Mouse (Mus musculus): Measurements from ENCODE around the gene Mfap1a. TPM values are rescaled to one million over a fixed set of nuclear protein-coding genes. Genes with fewer than 3 reads are reported as not detected.

Gene Mfap1a
- polyA plus RNA-seq, 1 experiment from 2014 or later: 33.7 TPM

GRCm38 (mm10) chr2:121450093-121450492 lies 56.4 kb downstream of the Mfap1a start:
- Histone ChIP-seq H3K36me3 (ENCODE audit: control insufficient read depth, insufficient read depth, low read length) (no peaks in the 10 kb centered on the region; the same call in none of the 2 replicates), H3K9me3 (ENCODE audit: control insufficient read depth, low read length) (no peaks in the 10 kb centered on the region), H3K27ac (ENCODE audit: low read depth, low read length) (peak overlapping the region; percentile 82; the same call in 1 of the 2 replicates), H3K4me3 (ENCODE audit: low read depth, low read length) (peak overlapping the region; percentile 99), H3K9ac (ENCODE audit: low read length) (peak overlapping the region; percentile 95), H3K4me2 (ENCODE audit: low read depth, low read length, severe bottlenecking) (peak overlapping the region; percentile 94), H3K27me3 (ENCODE audit: control insufficient read depth, insufficient read depth, low read length) (no peaks in the 10 kb centered on the region), H3K4me1 (replicated peaks; ENCODE audit: control insufficient read depth, insufficient read depth, low read length) (peaks cover 8% of the 10 kb centered on the region)
- DNase-seq (ENCODE audit: low spot score): no peak
- WGBS: 5% methylated on average over 7 of the region's 7 CpGs
- peak; percentile 1; the same call in 1 of the 2 replicates for ATAC-seq (replicated peaks; ENCODE audit: low FRiP score)

DNA sequence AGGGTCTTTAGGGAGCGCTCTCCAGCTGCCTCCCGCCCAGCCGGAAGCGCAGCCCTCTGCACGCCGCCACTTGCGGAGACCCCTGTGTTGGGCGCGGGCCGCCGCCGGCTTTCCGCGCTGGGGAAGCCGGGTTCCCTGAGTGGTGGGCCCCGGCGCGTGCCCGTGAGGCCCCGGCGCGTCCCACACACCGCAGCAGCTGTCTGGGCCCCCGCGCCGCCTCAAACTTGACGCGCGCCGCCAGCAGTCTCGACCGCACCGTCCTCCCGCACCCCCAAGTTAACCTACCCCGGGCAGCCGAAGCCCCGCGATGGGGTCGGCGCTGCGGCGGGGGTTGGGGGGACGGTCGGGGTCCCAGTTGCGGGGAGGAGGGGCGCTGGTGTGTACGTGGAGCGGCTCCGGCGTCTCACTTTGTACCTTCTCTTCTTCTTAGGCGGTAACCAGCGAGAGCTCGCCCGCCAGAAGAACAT lies 56.9 kb downstream of the Mfap1a start:
- Histone ChIP-seq H3K4me1 (replicated peaks; ENCODE audit: control insufficient read depth, insufficient read depth, low read length) (peaks cover 8% of the 10 kb centered on the region), H3K9ac (ENCODE audit: low read length) (peak overlapping the region; percentile 95), H3K36me3 (ENCODE audit: control insufficient read depth, insufficient read depth, low read length) (no peaks in the 10 kb centered on the region; the same call in none of the 2 replicates), H3K9me3 (ENCODE audit: control insufficient read depth, low read length) (no peaks in the 10 kb centered on the region), H3K4me3 (ENCODE audit: low read depth, low read length) (peak overlapping the region; percentile 99), H3K27me3 (ENCODE audit: control insufficient read depth, insufficient read depth, low read length) (no peaks in the 10 kb centered on the region), H3K27ac (ENCODE audit: low read depth, low read length) (peak overlapping the region; percentile 82), H3K4me2 (ENCODE audit: low read depth, low read length, severe bottlenecking) (peak overlapping the region; percentile 94)
- WGBS: under 1% methylated on average over 52 of the region's 54 CpGs
- DNase-seq (ENCODE audit: low spot score) (no peak), ATAC-seq (replicated peaks; ENCODE audit: low FRiP score) (peak; percentile 66)

- Histone ChIP-seq H3K4me3 (ENCODE audit: low read depth, low read length) (peak within 1 kb of the TSS; percentile 99), H3K27ac (ENCODE audit: low read depth, low read length) (peak within 1 kb of the TSS; percentile 82), H3K27me3 (ENCODE audit: control insufficient read depth, insufficient read depth, low read length) (no peaks in the 10 kb centered on the region), H3K9me3 (ENCODE audit: control insufficient read depth, low read length) (no peaks in the 10 kb centered on the region), H3K4me2 (ENCODE audit: low read depth, low read length, severe bottlenecking) (peak within 1 kb of the TSS; percentile 94), H3K9ac (ENCODE audit: low read length) (peak within 1 kb of the TSS; percentile 95), H3K36me3 (ENCODE audit: control insufficient read depth, insufficient read depth, low read length) (no peaks in the 10 kb centered on the region; the same call in none of the 2 replicates), H3K4me1 (replicated peaks; ENCODE audit: control insufficient read depth, insufficient read depth, low read length) (peaks cover 8% of the 10 kb centered on the region)
- ATAC-seq (replicated peaks; ENCODE audit: low FRiP score) (peak; percentile 99), DNase-seq (ENCODE audit: low spot score) (peak; percentile 100)
- WGBS: under 1% methylated on average over 72 of the region's 74 CpGs
These were observed 57.5 kb downstream of the Mfap1a start, which contains the start of gene Serf2 for GRCm38 (mm10) chr2:121448739-121449535. Serf2 (plus strand) TSS chr2:121449195.

DNA sequence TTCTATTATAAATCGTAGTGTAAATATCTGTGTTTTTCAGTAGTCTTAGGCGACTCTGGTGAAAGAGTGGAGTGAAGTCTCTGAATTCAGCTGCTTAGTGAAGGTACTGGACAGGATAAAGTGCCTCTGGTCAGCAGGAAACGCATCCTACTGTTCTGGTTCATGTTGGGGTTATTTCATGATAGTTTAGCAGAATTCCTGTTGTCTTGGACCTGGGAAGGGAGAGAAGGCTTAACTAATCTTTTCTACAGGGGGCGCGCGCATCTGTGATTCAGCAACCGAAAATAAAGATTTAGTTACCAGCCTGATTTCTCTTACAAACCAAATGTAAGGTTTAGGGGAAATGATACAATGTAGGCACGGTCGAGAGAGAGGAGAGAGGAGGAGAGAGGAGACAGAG lies 58.3 kb downstream of the Mfap1a start:
- no peaks in the 10 kb centered on the region for H3K27me3 ChIP-seq (ENCODE audit: control insufficient read depth, insufficient read depth, low read length)
- DNase-seq (ENCODE audit: low spot score) (no peak), ATAC-seq (replicated peaks; ENCODE audit: low FRiP score) (no peak)
- peak overlapping the region; percentile 66; the same call in 1 of the 2 replicates for H3K9ac ChIP-seq (ENCODE audit: low read length)
- peak overlapping the region; percentile 99 for H3K4me3 ChIP-seq (ENCODE audit: low read depth, low read length)
- H3K27ac ChIP-seq (ENCODE audit: low read depth, low read length): peak overlapping the region; percentile 75; the same call in 1 of the 2 replicates
- no peaks in the 10 kb centered on the region for H3K9me3 ChIP-seq (ENCODE audit: control insufficient read depth, low read length)
- H3K4me2 ChIP-seq (ENCODE audit: low read depth, low read length, severe bottlenecking): peak overlapping the region; percentile 86
- WGBS: 16% methylated on average over 9 of the region's 9 CpGs
- no peaks in the 10 kb centered on the region; the same call in none of the 2 replicates for H3K36me3 ChIP-seq (ENCODE audit: control insufficient read depth, insufficient read depth, low read length)
- peaks cover 8% of the 10 kb centered on the region for H3K4me1 ChIP-seq (replicated peaks; ENCODE audit: control insufficient read depth, insufficient read depth, low read length)

DNA sequence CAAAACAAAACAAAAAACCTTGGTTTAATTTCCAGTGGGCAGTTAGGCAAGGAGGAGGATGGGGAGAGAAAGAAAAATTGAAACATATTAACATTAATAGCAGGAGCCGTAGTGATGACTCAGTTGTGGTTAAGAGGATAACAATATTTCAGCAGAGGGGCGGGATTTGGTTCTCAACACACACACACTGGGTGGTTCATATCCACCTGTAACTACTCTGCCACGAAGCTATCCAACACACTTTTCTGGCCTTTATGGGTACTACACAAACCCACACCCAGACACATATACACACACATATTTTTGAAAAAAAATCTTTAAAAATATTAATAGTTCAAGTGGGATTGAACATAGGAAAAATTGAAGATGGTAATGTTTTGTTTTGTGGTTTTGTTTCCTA lies 59.5 kb downstream of the Mfap1a start:
- WGBS: 92% methylated on average over 3 of the region's 3 CpGs

DNA sequence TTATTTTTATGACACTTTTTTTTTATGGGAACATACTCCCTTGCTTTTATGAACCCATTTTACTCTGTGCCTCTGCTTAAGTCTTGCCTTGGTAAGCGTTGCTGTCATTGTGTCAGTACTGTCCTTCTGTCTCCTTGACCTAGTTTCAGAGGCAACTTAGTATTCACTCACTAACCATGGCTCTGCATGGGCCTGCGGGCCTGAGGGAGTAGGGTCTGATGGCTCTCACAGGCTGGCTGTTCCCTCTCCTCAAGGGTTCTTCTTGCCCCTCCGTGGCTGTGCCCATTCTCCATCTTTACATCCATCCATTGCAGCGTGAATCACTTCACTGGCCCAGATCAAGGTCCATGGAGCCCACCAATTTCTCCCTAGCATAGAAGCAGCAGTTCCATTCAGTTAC lies 60.0 kb downstream of the Mfap1a start:
- no peak for ATAC-seq (replicated peaks; ENCODE audit: low FRiP score)
- H3K27ac ChIP-seq (ENCODE audit: low read depth, low read length): no peak overlapping the region
- no peak overlapping the region for H3K4me3 ChIP-seq (ENCODE audit: low read depth, low read length)
- H3K4me2 ChIP-seq (ENCODE audit: low read depth, low read length, severe bottlenecking): no peak overlapping the region
- no peaks in the 10 kb centered on the region for H3K9me3 ChIP-seq (ENCODE audit: control insufficient read depth, low read length)
- no peaks in the 10 kb centered on the region for H3K36me3 ChIP-seq (ENCODE audit: control insufficient read depth, insufficient read depth, low read length)
- H3K27me3 ChIP-seq (ENCODE audit: control insufficient read depth, insufficient read depth, low read length): peaks cover 9% of the 10 kb centered on the region
- DNase-seq (ENCODE audit: low spot score): no peak
- H3K9ac ChIP-seq (ENCODE audit: low read length): no peak overlapping the region
- WGBS: 85% methylated on average over 4 of the region's 4 CpGs
- peaks cover 23% of the 10 kb centered on the region for H3K4me1 ChIP-seq (replicated peaks; ENCODE audit: control insufficient read depth, insufficient read depth, low read length)

More for the DNA sequence above, 59.5 kb downstream of the Mfap1a start:
- no peak for ATAC-seq (replicated peaks; ENCODE audit: low FRiP score)
- H3K27ac ChIP-seq (ENCODE audit: low read depth, low read length): no peak overlapping the region
- H3K4me3 ChIP-seq (ENCODE audit: low read depth, low read length): no peak overlapping the region
- H3K9ac ChIP-seq (ENCODE audit: low read length): no peak overlapping the region
- H3K9me3 ChIP-seq (ENCODE audit: control insufficient read depth, low read length): no peaks in the 10 kb centered on the region
- H3K27me3 ChIP-seq (ENCODE audit: control insufficient read depth, insufficient read depth, low read length): peaks cover 5% of the 10 kb centered on the region
- H3K4me2 ChIP-seq (ENCODE audit: low read depth, low read length, severe bottlenecking): no peak overlapping the region
- DNase-seq (ENCODE audit: low spot score): no peak
- peaks cover 18% of the 10 kb centered on the region for H3K4me1 ChIP-seq (replicated peaks; ENCODE audit: control insufficient read depth, insufficient read depth, low read length)
- H3K36me3 ChIP-seq (ENCODE audit: control insufficient read depth, insufficient read depth, low read length): no peaks in the 10 kb centered on the region

- H3K4me2 ChIP-seq (ENCODE audit: low read depth, low read length, severe bottlenecking): no peak overlapping the region
- peaks cover 15% of the 10 kb centered on the region for H3K4me1 ChIP-seq (replicated peaks; ENCODE audit: control insufficient read depth, insufficient read depth, low read length)
- no peaks in the 10 kb centered on the region for H3K9me3 ChIP-seq (ENCODE audit: control insufficient read depth, low read length)
- H3K27ac ChIP-seq (ENCODE audit: low read depth, low read length): no peak overlapping the region
- no peaks in the 10 kb centered on the region for H3K36me3 ChIP-seq (ENCODE audit: control insufficient read depth, insufficient read depth, low read length)
- H3K4me3 ChIP-seq (ENCODE audit: low read depth, low read length): no peak overlapping the region
- WGBS: 82% methylated on average over 3 of the region's 3 CpGs
- H3K9ac ChIP-seq (ENCODE audit: low read length): no peak overlapping the region
- H3K27me3 ChIP-seq (ENCODE audit: control insufficient read depth, insufficient read depth, low read length): peaks cover 9% of the 10 kb centered on the region
- no peak for ATAC-seq (replicated peaks; ENCODE audit: low FRiP score)
- no peak for DNase-seq (ENCODE audit: low spot score)
These were observed 61.3 kb downstream of the Mfap1a start for GRCm38 (mm10) chr2:121445117-121445516.

DNA sequence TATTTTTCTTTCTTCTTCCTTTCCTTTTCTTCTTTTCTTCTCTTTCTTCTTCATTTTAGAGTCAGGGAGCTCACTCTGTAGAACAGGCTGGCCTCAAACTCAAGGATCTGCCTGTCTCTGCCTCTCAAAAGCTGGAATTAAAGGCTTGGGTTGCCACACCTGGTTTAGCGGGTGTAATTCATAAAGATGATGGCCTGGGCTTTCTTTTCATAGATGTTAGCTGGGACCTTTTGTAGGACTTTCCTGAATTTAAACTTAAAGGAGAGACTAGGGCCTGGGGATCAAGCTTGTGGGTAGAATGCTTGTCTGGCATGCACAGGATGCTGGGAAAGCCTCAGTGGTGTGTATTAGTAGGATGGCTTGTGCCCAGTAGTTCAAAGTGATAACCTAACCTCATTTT lies 62.3 kb downstream of the Mfap1a start, which contains the start of gene Ell3:
Gene Ell3, minus strand, starts transcription at position 101 of the 400 bp plus-strand sequence.
- Histone ChIP-seq H3K9ac (ENCODE audit: low read length) (no peak within 1 kb of the TSS), H3K4me3 (ENCODE audit: low read depth, low read length) (no peak within 1 kb of the TSS), H3K4me2 (ENCODE audit: low read depth, low read length, severe bottlenecking) (peak within 1 kb of the TSS; percentile 77; the same call in 1 of the 2 replicates), H3K36me3 (ENCODE audit: control insufficient read depth, insufficient read depth, low read length) (no peaks in the 10 kb centered on the region), H3K9me3 (ENCODE audit: control insufficient read depth, low read length) (no peaks in the 10 kb centered on the region), H3K27ac (ENCODE audit: low read depth, low read length) (no peak within 1 kb of the TSS), H3K27me3 (ENCODE audit: control insufficient read depth, insufficient read depth, low read length) (peaks cover 9% of the 10 kb centered on the region), H3K4me1 (replicated peaks; ENCODE audit: control insufficient read depth, insufficient read depth, low read length) (peaks cover 15% of the 10 kb centered on the region)
- 91% methylated on average over 1 of the region's 1 CpGs for WGBS
- DNase-seq (ENCODE audit: low spot score) (no peak), ATAC-seq (replicated peaks; ENCODE audit: low FRiP score) (no peak)
